ENCODE assay signal across 23 mouse cellular contexts in genomic region chr4:40974011-40974410, GRCm38 (mm10). TPM values are rescaled to one million over a fixed set of nuclear protein-coding genes. Genes with fewer than 3 reads are reported as not detected.
"Had no signal": no experiment of that assay in that cellular context is flagged by ENCODE, and none has a peak within 500 bp of the region (broad histone marks: within the 10 kb centered on the region; RNA-seq: fewer than 3 reads in every experiment).

No protein-coding gene starts in this region.

- H3K27me3 ChIP-seq: liver, embryonic 12.5 days; lung, embryonic 15.5 days; megakaryocyte, embryonic 14.5 days; midbrain, embryonic 15.5 days; neural tube, embryonic 12.5 days; stomach, embryonic 15.5 days had no signal

- H3K9me3 ChIP-seq: limb, embryonic 10.5 days; liver, embryonic 12.5 days; lung, embryonic 15.5 days; megakaryocyte, embryonic 14.5 days; midbrain, embryonic 15.5 days; neural tube, embryonic 12.5 days; stomach, embryonic 15.5 days had no signal

- H3K9ac ChIP-seq: liver, embryonic 12.5 days; liver, postnatal 0 days; lung, embryonic 15.5 days; midbrain, embryonic 15.5 days; neural tube, embryonic 12.5 days; stomach, embryonic 15.5 days had no signal

- DNase-seq: kidney, adult 18-20 months; kidney, postnatal 10 days; kidney, postnatal 4 days; liver, postnatal 0 days; lung, postnatal 14 days; thymus, postnatal 14 days had no signal

- H3K4me2 ChIP-seq: liver, embryonic 12.5 days; lung, embryonic 15.5 days; midbrain, embryonic 11.5 days; midbrain, embryonic 15.5 days; neural tube, embryonic 12.5 days; stomach, embryonic 15.5 days had no signal

- H3K27ac ChIP-seq: layer of hippocampus, adult 2 months; limb, embryonic 10.5 days; liver, embryonic 12.5 days; lung, embryonic 15.5 days; macrophage; midbrain, embryonic 15.5 days; neural tube, embryonic 12.5 days; stomach, embryonic 15.5 days had no signal

- ATAC-seq: liver, embryonic 12.5 days; liver, postnatal 0 days; midbrain, embryonic 15.5 days had no signal

- H3K4me3 ChIP-seq: layer of hippocampus, adult 2 months; limb, embryonic 10.5 days; liver, embryonic 12.5 days; lung, embryonic 15.5 days; megakaryocyte, embryonic 14.5 days; midbrain, embryonic 15.5 days; neural tube, embryonic 12.5 days; stomach, embryonic 15.5 days had no signal

RNA-seq across cellular contexts. Expression of gene Spink4, which starts 54.2 kb away (rescaled TPM):
- total RNA-seq: layer of hippocampus, adult 2 months; layer of hippocampus, postnatal 14 days; left cerebral cortex, adult 18-20 months; left cerebral cortex, postnatal 14 days; monocyte, adult 5-6 weeks; neutrophil, adult 5-6 weeks had no signal
- polyA plus RNA-seq: kidney, embryonic 14.5 days; limb, embryonic 10.5 days; macrophage; midbrain, embryonic 11.5 days; midbrain, embryonic 15.5 days; neural tube, embryonic 12.5 days; spleen, adult 2 months had no signal
